Mouse (Mus musculus) Muller cell, postnatal 12 days (primary cell): ENCODE results near the gene Snrk.
A peak's percentile ranks its signal among the peaks of the same experiment; 100 is the strongest.

Experiments used
- DNase-seq: peaks from one replicate; pipeline ENCODE4 v3.0.0-alpha.2; 2015; ENCODE audit errors: inconsistent ontology term

The Snrk gene

DNA sequence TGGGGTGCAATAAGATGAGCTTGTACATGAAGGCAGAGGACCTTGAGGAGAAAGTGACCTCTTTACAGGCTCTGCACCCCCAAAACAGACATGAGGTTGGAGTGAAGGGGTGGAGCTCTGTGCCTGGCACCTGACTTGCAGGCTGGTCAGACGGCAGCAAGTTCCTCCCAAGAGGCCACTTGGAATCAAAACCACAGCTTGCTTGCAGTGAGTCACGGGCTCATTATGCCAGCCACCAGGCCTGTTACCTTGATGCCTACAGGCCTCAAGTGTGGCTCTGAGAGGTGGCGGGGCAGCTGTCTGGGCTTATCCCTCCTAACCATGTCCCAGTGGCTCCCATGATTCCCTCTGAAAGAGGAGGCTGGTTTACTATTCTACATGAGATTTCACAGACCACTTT is 63.0 kb downstream of the Snrk start:
- DNase-seq = no peak

- DNase-seq = no peak
These were observed 66.0 kb downstream of the Snrk start for GRCm38 (mm10) chr9:122183074-122183473.

- no peak for DNase-seq
These were observed 67.3 kb downstream of the Snrk start for GRCm38 (mm10) chr9:122184329-122184728.

DNA sequence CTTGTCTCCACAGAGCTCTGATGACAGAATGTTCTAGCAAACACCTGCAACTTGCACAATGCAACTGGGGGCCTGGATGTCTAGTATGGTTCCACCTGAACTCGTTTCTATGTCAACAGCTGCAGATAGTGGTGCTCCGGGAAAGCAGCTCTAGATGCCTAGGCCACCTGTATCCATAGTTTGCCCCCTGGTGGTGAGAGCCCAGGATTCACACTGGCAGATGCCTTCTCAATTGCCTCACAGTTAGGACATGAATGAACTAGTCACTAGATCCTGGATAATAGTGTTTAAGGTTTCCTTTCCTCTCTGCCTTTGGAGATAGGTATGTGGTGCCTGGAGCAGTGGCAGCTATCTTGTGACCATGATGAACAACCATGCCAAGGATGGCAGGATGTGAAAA is 68.0 kb downstream of the Snrk start:
- peak; percentile 57 for DNase-seq

GRCm38 (mm10) chr9:122185953-122186352 is 68.9 kb downstream of the Snrk start:
- DNase-seq = no peak

DNA sequence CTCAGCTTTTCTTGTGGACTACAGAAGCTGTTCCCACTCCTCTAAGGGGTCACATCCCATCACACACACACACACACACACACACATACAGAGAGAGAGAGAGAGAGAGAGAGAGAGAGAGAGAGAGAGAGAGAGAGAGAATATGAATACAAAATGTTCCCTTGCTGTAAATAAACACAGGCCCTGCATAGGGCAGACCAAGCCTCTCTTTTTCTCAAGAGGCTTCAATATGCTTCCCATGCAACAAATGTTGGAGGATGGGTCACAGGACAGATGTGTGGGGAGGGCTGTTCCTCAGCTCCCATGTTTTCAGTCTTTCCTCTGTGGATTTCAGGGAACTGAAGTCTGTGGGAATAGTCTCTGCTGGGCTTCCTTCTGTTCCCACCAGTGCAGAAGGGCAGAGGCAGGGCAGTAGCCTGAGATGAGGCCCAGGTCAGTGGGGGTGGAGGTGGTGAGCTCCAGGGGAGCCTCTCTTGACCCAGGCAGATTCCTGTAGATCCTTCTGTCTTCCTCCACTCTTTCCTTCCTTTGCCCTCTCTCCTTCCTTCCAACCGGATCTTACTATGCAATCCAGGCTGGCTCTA is 69.7 kb downstream of the Snrk start:
- no peak for DNase-seq

GRCm38 (mm10) chr9:122187451-122187921 is 70.4 kb downstream of the Snrk start:
- no peak for DNase-seq

GRCm38 (mm10) chr9:122188724-122189123 is 71.7 kb downstream of the Snrk start:
- DNase-seq = no peak

DNA sequence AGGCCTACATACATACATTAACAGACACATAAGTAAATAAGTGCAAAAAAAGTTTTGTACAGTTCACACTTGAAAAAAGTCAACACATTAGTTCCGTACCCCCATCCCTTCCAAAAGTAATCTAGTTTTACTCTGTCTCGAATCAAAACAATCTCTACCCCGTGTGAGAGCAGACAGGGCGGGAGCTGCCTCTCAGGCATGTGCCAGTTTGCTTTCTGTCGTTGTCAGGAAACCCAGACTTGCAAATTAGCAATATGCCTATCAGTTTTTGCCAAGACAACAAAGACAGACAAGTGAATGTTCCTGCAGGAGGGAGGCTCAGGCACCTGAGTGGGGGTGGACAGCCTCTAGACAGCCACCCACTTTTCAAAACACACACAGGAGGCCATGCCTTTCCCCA is 76.3 kb downstream of the Snrk start:
- no peak for DNase-seq

- DNase-seq = no peak
These were observed 76.8 kb downstream of the Snrk start for GRCm38 (mm10) chr9:122193823-122194222.

DNA sequence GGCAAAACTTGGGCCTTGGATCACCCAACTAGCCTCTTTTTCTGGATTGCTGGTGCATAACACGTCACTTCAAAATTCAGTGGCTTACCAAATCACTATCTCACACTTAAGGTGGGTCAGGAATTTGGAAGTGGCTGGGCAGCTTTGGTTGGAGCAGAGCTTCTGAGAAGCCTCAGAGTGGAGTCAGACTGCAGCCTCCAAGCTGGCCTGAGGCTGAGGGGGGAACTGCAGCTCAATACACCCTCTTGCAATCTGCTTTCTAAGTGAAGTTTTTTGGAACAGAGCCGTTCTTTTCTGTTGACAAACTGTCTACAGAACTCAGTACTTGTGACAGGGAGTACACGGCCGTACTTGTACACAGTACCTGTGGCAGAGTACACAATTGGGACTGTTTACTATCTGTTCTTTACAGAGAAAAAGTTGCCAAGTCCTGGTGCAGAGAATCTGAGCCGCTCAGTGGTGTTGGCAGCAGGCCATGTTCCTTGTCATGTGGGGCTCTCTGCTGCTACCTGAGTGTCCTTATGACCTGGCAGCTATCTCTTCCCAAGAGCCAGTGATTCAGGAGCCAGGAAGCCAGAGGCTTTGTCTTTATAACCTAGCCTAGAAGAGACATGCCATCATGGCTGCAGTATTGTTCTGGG is 78.1 kb downstream of the Snrk start:
- no peak for DNase-seq

DNA sequence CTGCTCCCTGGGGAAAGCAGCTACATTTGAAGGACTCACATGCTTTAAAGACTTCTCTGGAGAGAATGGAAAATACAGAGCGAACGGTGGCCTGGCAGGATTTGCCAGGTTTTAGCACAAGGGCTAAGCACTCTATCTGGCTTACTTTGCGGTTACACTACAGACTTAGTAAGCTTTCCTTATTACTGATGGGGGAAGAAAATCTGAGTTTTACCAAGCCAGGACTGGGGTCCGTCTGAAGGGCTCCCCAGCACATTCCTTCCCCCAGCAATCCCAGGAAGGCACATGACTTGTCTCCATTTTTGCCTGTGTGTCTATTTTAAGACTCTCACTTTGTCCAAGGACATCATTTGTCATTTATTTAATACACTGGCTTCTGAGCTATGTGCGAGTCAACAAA is 80.0 kb downstream of the Snrk start:
- no peak for DNase-seq

DNA sequence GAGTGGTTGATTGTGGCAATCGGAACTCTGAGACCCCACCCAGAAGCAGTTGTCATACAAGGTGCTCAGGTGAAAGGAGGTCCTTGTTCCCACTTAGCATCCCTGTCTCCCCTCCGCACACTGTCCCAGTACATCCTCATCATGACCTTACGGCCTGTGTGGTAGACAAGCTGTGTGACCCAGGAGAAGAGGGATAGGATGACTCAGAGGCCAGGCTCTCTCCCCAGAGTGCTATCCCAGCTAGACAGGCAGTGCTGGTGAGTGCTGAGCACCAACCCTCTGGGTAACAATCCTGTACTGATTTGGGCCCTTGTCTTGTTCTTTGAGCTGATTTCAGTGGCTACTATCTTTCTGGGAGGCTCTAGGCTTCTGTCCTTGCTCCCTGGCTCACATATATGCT is 81.6 kb downstream of the Snrk start:
- DNase-seq = no peak

GRCm38 (mm10) chr9:122199253-122199652 is 82.2 kb downstream of the Snrk start:
- DNase-seq = peak; percentile 38

- no peak for DNase-seq
These were observed 87.4 kb downstream of the Snrk start for GRCm38 (mm10) chr9:122204508-122204907.

GRCm38 (mm10) chr9:122205543-122206200 is 88.6 kb downstream of the Snrk start:
- DNase-seq = no peak

GRCm38 (mm10) chr9:122208311-122208710 is 91.2 kb downstream of the Snrk start:
- no peak for DNase-seq

DNA sequence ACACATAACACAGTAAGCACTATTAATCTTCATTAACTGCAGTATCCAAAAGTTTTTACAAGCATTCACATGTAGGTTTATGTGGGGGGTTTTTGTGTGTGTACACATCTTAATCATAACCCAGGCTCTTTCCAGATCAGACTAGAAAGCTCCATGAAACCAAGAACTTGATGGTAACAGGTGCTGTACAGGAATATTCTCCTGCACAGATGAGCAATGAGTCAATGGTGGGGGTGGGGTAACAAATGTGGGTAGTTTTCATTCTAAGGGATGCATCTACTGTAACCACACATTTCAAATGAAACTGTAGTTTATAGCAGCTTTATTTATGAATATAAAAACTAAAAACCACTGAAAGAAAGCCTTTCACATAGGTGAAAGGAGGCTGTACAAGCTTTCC is 98.1 kb downstream of the Snrk start:
- no peak for DNase-seq

DNA sequence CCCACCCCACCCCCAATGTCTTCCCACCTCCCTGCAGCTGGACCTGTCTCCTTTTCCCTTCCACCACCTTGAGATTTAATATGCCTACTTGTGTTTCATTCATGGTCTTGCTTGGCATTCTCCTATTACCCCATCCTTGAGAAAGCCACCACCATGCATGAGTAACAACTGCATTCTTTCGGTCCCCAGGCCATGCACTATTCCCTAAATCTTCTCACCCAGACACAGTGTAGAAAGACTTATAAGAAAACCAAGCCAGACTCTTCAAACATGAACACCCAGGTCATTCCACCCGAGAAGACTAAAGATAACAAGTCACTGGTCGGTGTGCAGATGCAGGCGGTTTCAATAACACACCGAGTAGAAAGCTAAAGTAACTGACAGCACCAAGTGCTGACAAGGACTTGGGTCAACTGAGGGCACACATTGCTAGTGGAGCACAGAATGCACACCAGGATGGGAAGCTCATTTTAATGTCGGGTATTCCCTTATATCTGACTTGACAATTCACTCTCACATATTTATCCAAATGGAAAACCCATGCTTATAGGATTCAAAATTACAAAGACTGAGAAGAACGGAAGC is 100.0 kb downstream of the Snrk start:
- DNase-seq = no peak
